ENCODE assay signal across 29 mouse cellular contexts in genomic region chr10:63181166-63181565, GRCm38 (mm10). TPM values are rescaled to one million over a fixed set of nuclear protein-coding genes. Genes with fewer than 3 reads are reported as not detected.
"Had no signal": no experiment of that assay in that cellular context is flagged by ENCODE, and none has a peak within 500 bp of the region (broad histone marks: within the 10 kb centered on the region; RNA-seq: fewer than 3 reads in every experiment).

No protein-coding gene starts in this region.

- H3K9ac ChIP-seq: heart, embryonic 13.5 days; heart, embryonic 15.5 days; hindbrain, embryonic 13.5 days; hindbrain, embryonic 15.5 days; kidney, embryonic 15.5 days; limb, embryonic 13.5 days; limb, embryonic 15.5 days; liver, embryonic 12.5 days; liver, embryonic 14.5 days had no signal

- H3K27me3 ChIP-seq: heart, embryonic 13.5 days; heart, embryonic 15.5 days; hindbrain, embryonic 13.5 days; hindbrain, embryonic 15.5 days; kidney, embryonic 15.5 days; limb, embryonic 13.5 days; limb, embryonic 15.5 days; liver, embryonic 12.5 days had no signal

- H3K9me3 ChIP-seq: heart, embryonic 13.5 days; heart, embryonic 15.5 days; hindbrain, embryonic 13.5 days; hindbrain, embryonic 15.5 days; kidney, embryonic 15.5 days; limb, embryonic 13.5 days; limb, embryonic 15.5 days; liver, embryonic 12.5 days had no signal

- ATAC-seq: hindbrain, postnatal 0 days; intestine, embryonic 16.5 days; liver, embryonic 12.5 days had no signal

- DNase-seq: gastrocnemius, postnatal 14 days; gastrocnemius, postnatal 36 days; heart, adult 2 months; heart, postnatal 14 days; heart, postnatal 36 days; kidney, adult 11 months; kidney, adult 2 months; kidney, adult 9 months; kidney, postnatal 14 days; kidney, postnatal 36 days; layer of hippocampus, adult 9-11 months; layer of hippocampus, postnatal 36 days; left cerebral cortex, postnatal 4 days had no signal

- H3K4me2 ChIP-seq: heart, embryonic 11.5 days; heart, embryonic 13.5 days; heart, embryonic 15.5 days; hindbrain, embryonic 13.5 days; hindbrain, embryonic 15.5 days; kidney, embryonic 15.5 days; limb, embryonic 13.5 days; limb, embryonic 15.5 days; liver, embryonic 12.5 days had no signal

- H3K27ac ChIP-seq: heart, adult 2 months; heart, embryonic 13.5 days; heart, embryonic 15.5 days; hindbrain, embryonic 13.5 days; hindbrain, embryonic 15.5 days; hindbrain, postnatal 0 days; kidney, embryonic 15.5 days; kidney, postnatal 0 days; limb, embryonic 13.5 days; limb, embryonic 15.5 days; liver, embryonic 12.5 days; liver, embryonic 14.5 days had no signal

- H3K4me3 ChIP-seq: heart, adult 2 months; heart, embryonic 13.5 days; heart, embryonic 15.5 days; hindbrain, embryonic 13.5 days; hindbrain, embryonic 15.5 days; kidney, embryonic 15.5 days; limb, embryonic 13.5 days; limb, embryonic 15.5 days; liver, embryonic 12.5 days had no signal

- H3K4me1 ChIP-seq: hindbrain, embryonic 13.5 days; hindbrain, embryonic 15.5 days; limb, embryonic 15.5 days had no signal

- H3K36me3 ChIP-seq: heart, embryonic 13.5 days; heart, embryonic 15.5 days; hindbrain, embryonic 13.5 days; hindbrain, embryonic 15.5 days; kidney, embryonic 15.5 days; limb, embryonic 13.5 days; limb, embryonic 15.5 days; liver, embryonic 12.5 days had no signal

RNA-seq across cellular contexts. Expression of gene Mypn, which starts 22.6 kb away (rescaled TPM):
- total RNA-seq: hematopoietic stem cell, adult 5-6 weeks had no signal
- polyA plus RNA-seq: intestine, embryonic 14.5 days; intestine, embryonic 16.5 days; kidney, postnatal 0 days; liver, adult 2 months had no signal
